Mouse (Mus musculus) naive thymus-derived CD4-positive, alpha-beta T cell, adult 2 months (primary cell): Measurements from ENCODE around the gene Hs3st6.
"Not testable (repeated sequence)": the region's sequence is repeated elsewhere in the genome, so short reads cannot be mapped to it uniquely, and the experiment has no call there.

Source experiments
- DNase-seq: peaks from one replicate; pipeline ENCODE4 v3.0.0-alpha.2; 2011; ENCODE audit warnings: low read depth

Gene Hs3st6

GRCm38 (mm10) chr17:24752415-24753394 lies at the start of gene Hs3st6:
TSS of gene Hs3st6 (plus strand) at chr17:24752988.
- peak; percentile 38 for DNase-seq

- DNase-seq: no peak
Observed at GRCm38 (mm10) chr17:24705821-24706220, 47.0 kb upstream of the Hs3st6 start.

GRCm38 (mm10) chr17:24706982-24707800 lies 45.6 kb upstream of the Hs3st6 start, which contains the start of gene Tbl3:
TSS of gene Tbl3 (minus strand) at chr17:24707660.
- peak; percentile 94 for DNase-seq

- DNase-seq: peak; percentile 49
Observed at GRCm38 (mm10) chr17:24707801-24708425, 44.9 kb upstream of the Hs3st6 start.

- DNase-seq: peak; percentile 78
Observed at GRCm38 (mm10) chr17:24708646-24709045, 44.1 kb upstream of the Hs3st6 start.

- no peak for DNase-seq
Observed at GRCm38 (mm10) chr17:24715556-24715955, 37.2 kb upstream of the Hs3st6 start.

GRCm38 (mm10) chr17:24716166-24716682 lies 36.6 kb upstream of the Hs3st6 start:
- no peak for DNase-seq

GRCm38 (mm10) chr17:24717943-24718342 lies 34.8 kb upstream of the Hs3st6 start, which contains the start of the genes Rnf151 and Rps2:
TSS of gene Rnf151 (minus strand) at chr17:24718063.
TSS of gene Rps2 (plus strand) at chr17:24718116.
- no peak for DNase-seq

GRCm38 (mm10) chr17:24718938-24719337 lies 33.9 kb upstream of the Hs3st6 start:
- DNase-seq: not testable (repeated sequence)

- DNase-seq: peak; percentile 98
Observed at GRCm38 (mm10) chr17:24719494-24720222, 33.1 kb upstream of the Hs3st6 start.

- DNase-seq: peak; percentile 53
Observed at GRCm38 (mm10) chr17:24720616-24721015, 32.2 kb upstream of the Hs3st6 start.

- DNase-seq: peak; percentile 35
Observed at GRCm38 (mm10) chr17:24721383-24721955, 31.3 kb upstream of the Hs3st6 start.

- peak; percentile 40 for DNase-seq
Observed at GRCm38 (mm10) chr17:24722220-24722924, 30.4 kb upstream of the Hs3st6 start.

GRCm38 (mm10) chr17:24723122-24723880 lies 29.5 kb upstream of the Hs3st6 start:
- DNase-seq: peak; percentile 33

GRCm38 (mm10) chr17:24723881-24724180 lies 29.0 kb upstream of the Hs3st6 start:
- no peak for DNase-seq

- DNase-seq: peak; percentile 98
Observed at GRCm38 (mm10) chr17:24724184-24724583, 28.6 kb upstream of the Hs3st6 start, which contains the start of gene Ndufb10. TSS of gene Ndufb10 (minus strand) at chr17:24724478.

GRCm38 (mm10) chr17:24725637-24726390 lies 27.0 kb upstream of the Hs3st6 start:
- no peak for DNase-seq

- DNase-seq: no peak
Observed at GRCm38 (mm10) chr17:24727618-24728017, 25.2 kb upstream of the Hs3st6 start, which contains the start of gene Rpl3l. TSS of gene Rpl3l (plus strand) at chr17:24727820.
